Comparison of ENCODE assay signal across 8 mouse cellular contexts in the genomic region with DNA sequence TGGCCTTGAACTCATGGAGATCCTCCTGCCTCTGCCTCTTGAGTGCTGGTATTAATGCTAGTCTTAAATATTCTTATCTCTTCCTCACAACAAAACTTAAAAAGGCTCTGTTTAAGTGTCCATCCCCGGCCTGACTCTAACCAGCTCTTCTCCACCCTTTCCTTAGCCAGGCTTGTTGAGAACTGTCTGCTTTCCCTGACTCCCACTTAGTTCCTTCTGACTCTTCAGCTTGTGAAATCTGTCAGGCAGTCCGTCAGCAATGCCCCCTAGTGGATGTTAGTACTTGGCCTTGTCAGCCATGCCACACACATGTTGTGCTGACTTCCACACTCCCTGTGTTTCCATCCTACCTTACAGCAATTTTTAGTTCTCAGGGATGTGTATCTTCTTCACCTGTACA. TPM values are rescaled to one million over a fixed set of nuclear protein-coding genes. Genes with fewer than 3 reads are reported as not detected.
A peak's percentile ranks its signal among the peaks of the same experiment; 100 is the strongest.
DNase-seq lines count a peak whose midpoint lies in the region; ATAC-seq and TF ChIP-seq lines count a peak whose summit lies in the region.
"Had no signal": no experiment of that assay in that cellular context is flagged by ENCODE, and none has a peak within 500 bp of the region (broad histone marks: within the 10 kb centered on the region; RNA-seq: fewer than 3 reads in every experiment).

No protein-coding gene starts in this region.

- peaks cover 5% of the 10 kb centered on the region; the same call in 1 of the 2 replicates for H3K36me3 ChIP-seq in midbrain, embryonic 13.5 days

- DNase-seq in layer of hippocampus, adult 2 months (ENCODE audit: low spot score in 2 of 2): peak; percentile 39 to 54
- no peak for DNase-seq in layer of hippocampus, adult 8-10 months (ENCODE audit: low spot score in 2 of 2)
- peak; percentile 56 for DNase-seq in MEL-GATA-1-ER (ENCODE audit: extremely low read depth, low read depth)
- DNase-seq in cerebellum, adult 8-10 months: peak; percentile 45
- peak; percentile 58 for DNase-seq in kidney, adult 9 months
- peak; percentile 33 to 58 for DNase-seq in lung, postnatal 4 days

- WGBS in midbrain, embryonic 13.5 days: 63% methylated on average over 2 of the region's 2 CpGs

- H3K9me3 ChIP-seq in midbrain, embryonic 13.5 days: no peaks in the 10 kb centered on the region

- H3K4me3 ChIP-seq in layer of hippocampus, adult 2 months: no peak overlapping the region
- no peak overlapping the region for H3K4me3 ChIP-seq in midbrain, embryonic 13.5 days (replicated peaks)

- no peaks in the 10 kb centered on the region for H3K4me1 ChIP-seq in midbrain, embryonic 13.5 days (replicated peaks)

- no peaks in the 10 kb centered on the region for H3K27me3 ChIP-seq in midbrain, embryonic 13.5 days

- H3K4me2 ChIP-seq in midbrain, embryonic 13.5 days (replicated peaks): no peak overlapping the region

- no peak overlapping the region for H3K9ac ChIP-seq in midbrain, embryonic 13.5 days (replicated peaks)

- peak; percentile 80 for TF ChIP-seq CTCF in layer of hippocampus, adult 2 months (conservative IDR thresholded peaks at IDR 0.05)

- no peak overlapping the region for H3K27ac ChIP-seq in layer of hippocampus, adult 2 months
- H3K27ac ChIP-seq in midbrain, embryonic 13.5 days: no peak overlapping the region
- H3K27ac ChIP-seq: macrophage had no signal

- no peak for ATAC-seq in midbrain, embryonic 13.5 days

RNA-seq across cellular contexts. Expression of gene Vps13c, which starts 35.1 kb away (rescaled TPM):
- 100 to 1,000 TPM; 113 to 121 TPM for total RNA-seq in layer of hippocampus, adult 2 months (2021)
- 100 to 1,000 TPM in 3 of 4 experiments, 10 to 100 TPM in 1; 95.9 to 127 (median 105) TPM for total RNA-seq in layer of hippocampus, adult 8-10 months (2022)
- 10.0 and 10.5 TPM in 2 replicates for polyA plus RNA-seq in midbrain, embryonic 13.5 days (2015; fragmentation: Nextera tagmentation; extraction: Ambion mirVana)

RNA-seq across cellular contexts. Expression of gene C2cd4a, which starts 43.2 kb away (rescaled TPM):
- total RNA-seq in layer of hippocampus, adult 2 months (2021): 1 to 10 TPM; 3.1 to 3.8 TPM
- 1 to 10 TPM in 3 of 4 experiments, under 1 TPM in 1; 0.93 to 3.2 (median 2.2) TPM for total RNA-seq in layer of hippocampus, adult 8-10 months (2022)
- 0.15 and 0.23 TPM in 2 replicates for polyA plus RNA-seq in midbrain, embryonic 13.5 days (2015; fragmentation: Nextera tagmentation; extraction: Ambion mirVana)
- polyA plus RNA-seq: macrophage had no signal

Comparison
In these comparisons a context has a peak if more than half of its experiments do, and no peak if none do; other contexts are left out.
1. DNase-seq: peak in layer of hippocampus, adult 2 months (2 of 2), MEL-GATA-1-ER (single experiment), cerebellum, adult 8-10 months (single experiment), kidney, adult 9 months (single experiment) and lung, postnatal 4 days (2 of 2); none in layer of hippocampus, adult 8-10 months (0 of 2).